Mouse (Mus musculus): ENCODE data around the gene Apc2.
"Not testable (repeated sequence)": the region's sequence is repeated elsewhere in the genome, so short reads cannot be mapped to it uniquely, and the experiment has no call there.

The Apc2 gene

DNA sequence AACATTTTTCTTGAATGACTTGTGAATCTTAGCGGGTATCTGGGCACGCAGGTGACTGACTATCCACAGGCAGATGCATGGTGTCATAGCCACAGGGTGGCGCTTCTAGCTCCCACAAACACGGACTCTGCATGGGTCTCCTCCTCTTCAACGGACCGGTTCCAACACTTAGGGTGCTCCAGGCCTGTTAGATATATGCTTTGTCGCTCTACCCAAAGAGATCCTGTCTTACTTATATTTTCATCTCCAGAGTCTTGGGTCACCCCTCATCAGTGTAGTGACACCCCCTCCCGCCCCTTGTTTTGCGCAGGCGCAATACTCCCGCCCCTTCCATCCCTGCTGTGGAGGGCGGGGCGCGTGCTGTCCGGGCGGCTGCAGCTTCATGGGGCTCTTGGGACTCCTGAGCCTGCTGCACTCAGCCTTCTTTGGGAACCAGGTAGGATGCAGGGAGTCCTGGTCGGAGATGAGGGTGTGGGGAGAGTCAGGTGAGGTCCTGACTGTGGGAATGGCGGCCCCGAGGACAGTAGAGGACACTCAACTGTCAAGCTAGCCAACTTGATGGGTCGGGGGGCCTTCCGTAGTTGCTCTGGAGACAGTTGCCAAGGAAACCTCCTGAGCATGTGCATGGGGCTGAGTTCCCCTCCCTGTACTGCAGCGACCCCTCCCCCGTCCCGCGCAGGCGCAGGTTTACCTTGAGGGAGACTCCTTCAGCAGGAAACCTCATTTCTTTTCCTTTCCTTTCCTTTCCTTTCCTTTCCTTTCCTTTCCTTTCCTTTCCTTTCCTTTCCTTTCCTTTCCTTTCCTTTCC, at the start of gene Apc2:
Apc2 (plus strand) TSS at position 360 of the 808 bp plus-strand sequence.
- DNase-seq (ENCODE audit: low read depth, low spot score): peak; percentile 89

DNA sequence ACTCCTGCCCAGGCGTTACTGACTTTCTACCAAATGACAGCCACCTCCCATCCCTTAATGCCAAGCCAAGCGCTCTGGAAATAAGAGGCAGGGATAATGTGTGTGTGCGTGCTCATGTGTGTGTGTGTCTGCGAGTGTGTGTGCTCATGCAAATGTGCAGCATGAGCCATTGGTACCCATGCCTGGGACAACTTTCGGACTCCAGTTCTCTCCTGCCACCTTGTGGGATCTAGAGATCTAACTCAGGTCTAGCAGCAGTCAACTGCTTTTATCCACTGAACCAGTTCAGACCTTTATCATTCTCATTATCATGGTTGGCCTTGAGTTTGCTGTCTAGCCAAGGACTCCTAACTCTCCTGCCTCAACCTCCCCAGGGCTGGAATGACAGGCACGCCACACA, 47.9 kb upstream of the Apc2 start:
- peak; percentile 76 for DNase-seq (ENCODE audit: low read depth, low spot score)

DNA sequence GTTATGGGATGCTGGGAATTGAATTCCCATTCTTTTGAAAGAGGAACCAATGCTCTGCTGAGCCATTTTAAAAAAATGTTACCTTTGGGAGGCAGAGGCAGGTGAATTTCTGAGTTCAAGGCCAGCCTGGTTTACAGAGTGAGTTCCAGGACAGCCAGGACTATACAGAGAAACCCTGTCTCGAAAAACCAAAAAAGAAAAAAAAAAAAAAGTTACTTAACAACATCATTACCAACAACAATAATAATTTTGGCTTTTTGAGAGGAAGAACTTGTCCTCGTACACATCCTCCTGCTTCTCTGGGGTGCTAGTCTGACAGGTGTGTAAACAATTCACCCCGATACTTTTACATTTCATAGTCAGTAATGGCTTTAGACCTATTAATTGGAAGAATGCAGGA, 47.3 kb upstream of the Apc2 start:
- DNase-seq (ENCODE audit: low read depth, low spot score): not testable (repeated sequence)

DNA sequence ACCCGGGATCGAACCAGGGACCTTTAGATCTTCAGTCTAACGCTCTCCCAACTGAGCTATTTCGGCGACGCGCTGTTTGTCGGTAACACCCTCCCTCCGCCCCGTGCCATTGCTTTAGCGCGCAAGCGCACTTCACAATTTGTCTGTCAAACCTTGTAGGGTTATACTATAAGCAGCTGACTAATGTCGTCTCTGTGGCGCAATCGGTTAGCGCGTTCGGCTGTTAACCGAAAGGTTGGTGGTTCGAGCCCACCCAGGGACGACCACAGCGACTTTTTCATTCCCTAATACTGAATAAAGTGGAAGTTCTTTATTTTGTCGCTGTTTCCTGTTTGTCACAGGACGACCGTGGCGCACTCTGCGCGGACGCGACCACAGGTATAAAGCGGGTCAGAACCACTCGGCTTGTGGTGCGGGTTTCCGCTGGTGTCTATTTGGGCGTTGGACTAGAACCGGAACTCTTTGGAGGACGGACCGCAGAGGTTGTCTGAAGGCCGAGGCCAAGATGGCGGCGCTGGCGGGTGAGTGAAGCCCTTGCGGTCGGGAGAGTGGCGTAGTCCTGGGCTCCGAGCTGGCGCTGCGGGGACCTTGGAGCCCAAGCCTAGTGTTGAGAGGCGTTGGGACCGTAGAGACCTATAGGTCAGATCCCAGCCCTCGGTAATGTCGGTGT, 46.7 kb upstream of the Apc2 start, which contains the start of gene Ndufs7:
Ndufs7 (plus strand) TSS at position 151 of the 670 bp plus-strand sequence.
- peak; percentile 97 for DNase-seq (ENCODE audit: low read depth, low spot score)

DNA sequence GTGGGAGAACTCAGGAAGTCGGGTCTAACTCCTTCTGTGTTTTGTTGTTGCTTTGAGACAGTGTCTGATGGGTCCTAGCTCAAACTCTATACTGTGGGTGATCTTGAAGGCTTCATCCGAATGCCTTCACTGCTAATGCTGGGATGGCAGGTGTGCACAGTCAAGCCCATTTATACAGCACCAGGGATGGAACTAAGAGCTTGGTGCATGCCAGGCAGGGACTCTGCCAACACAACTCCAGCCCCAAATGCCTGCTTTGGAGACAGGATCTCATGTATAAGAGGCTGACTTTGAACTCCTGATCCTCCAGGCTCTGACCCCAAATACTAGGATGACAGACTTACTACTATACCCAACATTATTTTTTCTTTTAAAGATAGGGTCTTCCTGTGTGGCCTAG, 45.7 kb upstream of the Apc2 start:
- DNase-seq (ENCODE audit: low read depth, low spot score): no peak

DNA sequence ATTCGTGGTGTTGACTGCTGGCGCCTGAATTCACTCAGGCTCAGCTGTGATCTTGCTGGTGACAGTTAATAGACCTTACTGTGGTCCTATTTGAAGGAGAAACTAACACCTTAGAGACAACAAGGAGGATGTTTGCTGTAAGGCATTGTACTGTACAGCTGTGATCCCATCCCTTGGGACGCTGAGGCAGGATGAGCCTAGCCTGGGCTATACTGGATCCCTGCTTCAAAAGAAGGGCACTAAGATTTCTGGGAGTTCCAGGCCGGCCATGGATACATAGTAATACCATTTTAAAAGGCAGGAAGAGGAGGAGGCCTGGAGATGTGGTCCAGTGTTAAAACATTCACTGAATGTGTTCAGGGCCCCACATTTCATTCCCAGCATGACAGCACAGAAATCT, 45.2 kb upstream of the Apc2 start:
- no peak for DNase-seq (ENCODE audit: low read depth, low spot score)

DNA sequence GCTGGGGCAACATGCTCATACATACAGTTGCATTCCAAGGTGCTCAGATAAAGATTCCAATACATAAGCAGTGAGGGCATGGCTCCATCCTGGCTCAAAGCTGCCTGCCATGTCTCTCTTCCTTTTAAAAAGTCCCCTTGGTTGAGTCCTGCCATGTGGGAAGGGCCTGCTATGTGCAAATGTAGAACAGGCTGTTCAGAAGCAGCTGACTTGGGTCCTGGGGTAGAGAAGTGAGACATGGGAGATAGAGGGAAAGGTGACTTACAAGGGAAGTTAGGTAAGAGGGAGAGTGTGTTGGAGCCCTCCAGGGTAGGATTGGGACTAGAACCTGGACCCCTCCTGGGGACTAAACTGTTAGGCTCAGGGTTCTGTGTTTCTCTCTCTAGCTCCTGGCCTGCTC, 43.8 kb upstream of the Apc2 start:
- DNase-seq (ENCODE audit: low read depth, low spot score): no peak

DNA sequence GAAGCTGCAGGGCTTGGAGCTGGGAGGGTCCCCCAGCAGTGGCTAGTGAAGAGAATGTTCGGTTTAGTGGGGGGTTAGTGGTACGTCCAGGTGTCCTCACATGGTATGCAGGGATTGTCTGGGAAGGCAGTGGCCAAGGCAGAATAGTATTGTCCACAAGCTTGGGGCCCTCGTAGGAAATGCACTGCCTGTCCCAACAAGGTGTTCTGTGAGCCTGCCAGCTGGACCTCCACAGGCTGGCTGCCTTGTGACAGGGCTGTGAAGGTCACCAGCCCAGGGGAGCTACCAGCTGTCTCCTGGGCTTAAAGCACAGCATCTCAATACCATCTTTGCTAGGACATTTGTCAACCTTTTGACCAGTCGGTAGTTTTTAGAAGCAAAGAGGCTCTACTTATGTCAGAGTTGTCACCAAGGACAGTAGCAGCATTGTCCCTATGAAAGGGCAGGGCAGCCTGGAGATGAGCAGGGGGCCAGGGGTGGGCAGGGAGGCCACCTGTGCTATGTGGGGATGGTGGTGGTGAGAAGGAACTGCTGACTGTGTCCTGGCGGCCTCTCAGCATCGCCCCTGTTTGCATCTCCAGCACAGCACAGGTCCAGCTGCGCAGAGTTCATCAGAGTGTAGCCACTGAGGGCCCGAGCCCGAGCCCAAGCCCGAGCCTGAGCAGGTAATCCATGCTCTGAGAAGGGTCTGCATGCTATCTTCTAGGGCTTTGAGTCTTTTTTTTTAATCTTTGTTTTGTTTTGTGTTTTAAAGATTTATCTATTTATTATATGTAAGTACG, 43.1 kb upstream of the Apc2 start:
- no peak for DNase-seq (ENCODE audit: low read depth, low spot score)

DNA sequence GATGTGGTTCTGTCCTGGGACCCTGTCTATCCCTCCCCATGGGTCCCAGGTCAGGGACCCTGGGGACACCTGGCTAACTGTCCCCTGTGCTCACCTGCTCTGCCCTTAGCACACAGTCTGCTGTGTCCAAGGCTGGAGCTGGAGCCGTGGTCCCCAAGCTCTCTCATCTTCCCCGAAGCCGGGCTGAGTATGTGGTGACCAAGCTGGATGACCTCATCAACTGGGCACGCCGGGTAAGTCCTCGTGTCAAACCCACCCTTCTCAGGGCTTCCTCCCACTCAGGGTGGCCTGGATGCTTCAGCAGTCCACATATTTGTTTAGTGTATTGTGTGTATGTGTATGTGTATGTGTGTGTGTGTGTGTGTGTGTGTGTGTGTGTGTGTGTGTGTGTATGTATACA, 42.2 kb upstream of the Apc2 start:
- DNase-seq (ENCODE audit: low read depth, low spot score): no peak

DNA sequence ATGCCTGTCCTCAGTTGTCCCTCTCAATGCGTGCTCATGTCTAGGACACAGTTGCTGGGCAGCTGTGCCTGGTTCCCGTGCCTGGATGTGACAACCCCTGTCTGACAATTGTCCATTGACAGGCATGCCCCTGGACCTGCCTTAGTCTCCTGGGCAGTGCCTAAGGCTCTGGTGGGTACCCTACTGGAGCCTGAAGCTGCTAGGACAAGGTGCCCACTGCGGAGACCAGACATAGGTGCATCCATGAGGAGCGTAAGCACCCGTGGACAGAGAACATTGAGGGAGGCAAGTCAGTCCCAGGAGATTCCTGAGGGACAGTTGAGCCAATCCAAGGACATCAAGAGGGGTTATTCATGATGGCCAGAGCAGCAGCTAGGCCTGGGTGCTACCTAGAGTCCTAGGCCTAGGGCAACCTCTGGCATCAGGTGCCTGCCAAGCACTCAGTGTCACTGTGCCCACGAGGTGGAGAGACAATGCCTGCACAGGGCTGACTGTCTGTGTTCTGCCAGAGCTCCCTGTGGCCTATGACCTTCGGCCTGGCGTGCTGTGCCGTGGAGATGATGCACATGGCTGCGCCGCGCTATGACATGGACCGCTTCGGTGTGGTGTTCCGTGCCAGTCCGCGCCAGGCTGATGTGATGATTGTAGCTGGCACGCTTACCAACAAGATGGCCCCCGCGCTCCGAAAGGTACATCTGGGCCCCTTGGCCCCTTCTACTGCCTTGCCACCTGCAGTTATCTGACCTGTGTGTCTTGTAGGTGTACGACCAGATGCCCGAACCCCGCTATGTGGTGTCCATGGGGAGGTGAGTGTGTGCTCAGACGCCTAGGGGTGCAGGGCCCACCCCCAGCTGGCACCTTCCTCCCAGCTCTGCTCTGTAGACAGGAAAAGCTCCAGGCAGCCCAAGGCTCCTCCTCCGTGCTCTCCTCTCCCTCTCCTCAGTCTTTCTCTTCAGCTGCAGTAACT, 41.2 kb upstream of the Apc2 start:
- DNase-seq (ENCODE audit: low read depth, low spot score): no peak

DNA sequence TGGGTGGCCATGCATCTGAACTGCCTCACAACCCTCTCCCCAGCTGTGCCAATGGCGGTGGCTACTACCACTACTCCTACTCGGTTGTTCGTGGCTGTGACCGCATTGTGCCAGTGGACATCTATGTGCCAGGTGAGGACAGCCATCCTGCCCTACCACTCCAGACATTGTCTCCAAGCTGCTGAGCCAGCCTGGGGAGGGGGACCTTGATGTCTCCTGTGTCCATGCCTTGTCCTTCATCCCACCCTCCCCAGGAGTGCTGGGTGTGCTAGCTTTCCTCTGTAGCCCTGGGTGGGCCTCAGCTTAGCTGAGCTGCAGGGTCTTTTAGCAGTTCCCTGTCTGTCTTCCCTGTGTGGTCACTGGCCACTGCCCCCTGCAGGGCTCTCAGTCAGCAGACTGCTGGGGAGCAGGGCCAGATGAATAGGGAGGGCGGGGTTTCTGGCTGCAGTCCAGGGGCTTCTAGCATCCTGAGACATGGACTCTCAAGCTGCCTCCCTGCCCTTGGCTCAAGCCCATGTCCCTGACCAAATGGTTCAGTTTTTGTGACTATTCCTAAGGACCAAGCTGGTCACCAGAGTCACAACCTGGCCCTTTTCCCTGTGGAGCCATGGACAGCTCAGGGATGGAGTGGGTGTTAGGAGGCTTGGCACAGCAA, 39.8 kb upstream of the Apc2 start:
- no peak for DNase-seq (ENCODE audit: low read depth, low spot score)

DNA sequence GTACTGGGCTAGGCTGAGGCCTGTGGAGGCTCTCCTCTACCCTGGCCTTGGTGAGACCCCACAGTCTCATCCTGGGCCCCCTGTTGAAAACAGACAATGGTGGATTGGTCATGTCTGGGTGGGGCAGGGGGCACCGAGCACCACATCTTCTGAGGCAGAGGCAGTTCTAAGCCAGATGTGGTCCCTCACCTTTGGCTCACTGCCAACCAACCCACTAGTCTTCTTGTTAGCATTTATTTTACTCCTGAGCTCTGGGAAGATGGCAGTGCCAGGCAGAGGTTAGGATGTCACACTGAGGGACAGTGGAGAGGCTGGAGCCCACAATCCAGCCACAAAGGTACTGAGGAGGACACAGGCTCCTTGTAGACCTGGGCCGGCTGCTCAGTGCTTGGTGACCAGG, 37.8 kb upstream of the Apc2 start:
- no peak for DNase-seq (ENCODE audit: low read depth, low spot score)

DNA sequence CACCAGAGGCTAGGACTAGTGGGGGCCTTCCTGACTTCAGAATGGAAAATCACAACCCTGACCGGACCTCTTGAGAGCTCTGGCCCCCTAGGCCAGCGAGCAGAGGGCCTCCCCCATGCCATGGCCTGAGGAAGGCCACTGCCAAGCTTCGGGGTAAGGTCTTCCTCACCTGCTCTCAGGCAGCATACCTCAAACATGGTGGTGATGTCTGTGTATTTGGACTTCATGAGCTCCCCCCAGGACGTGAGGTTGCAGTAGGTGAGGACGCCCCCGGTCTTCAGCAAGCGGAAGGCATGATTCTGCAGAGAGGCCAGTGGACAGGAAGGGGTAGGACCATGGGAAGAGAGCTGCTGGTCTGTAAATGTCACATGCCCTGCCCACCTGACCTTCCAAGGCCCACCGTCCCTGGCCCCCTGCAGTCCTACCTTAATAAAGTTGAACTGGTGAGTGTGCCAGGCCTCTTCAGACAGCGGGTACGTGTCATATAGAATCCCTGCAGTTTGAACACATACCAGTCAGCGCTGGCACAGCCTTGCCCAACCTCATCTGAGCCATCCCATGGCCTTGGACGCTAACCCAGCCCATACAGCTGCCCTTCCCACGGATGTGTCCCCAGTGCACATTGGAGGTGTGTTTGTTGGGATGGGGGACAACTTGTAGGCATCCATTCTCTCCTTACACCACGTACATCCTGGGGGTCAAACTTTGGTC, 36.9 kb upstream of the Apc2 start:
- DNase-seq (ENCODE audit: low read depth, low spot score): no peak

DNA sequence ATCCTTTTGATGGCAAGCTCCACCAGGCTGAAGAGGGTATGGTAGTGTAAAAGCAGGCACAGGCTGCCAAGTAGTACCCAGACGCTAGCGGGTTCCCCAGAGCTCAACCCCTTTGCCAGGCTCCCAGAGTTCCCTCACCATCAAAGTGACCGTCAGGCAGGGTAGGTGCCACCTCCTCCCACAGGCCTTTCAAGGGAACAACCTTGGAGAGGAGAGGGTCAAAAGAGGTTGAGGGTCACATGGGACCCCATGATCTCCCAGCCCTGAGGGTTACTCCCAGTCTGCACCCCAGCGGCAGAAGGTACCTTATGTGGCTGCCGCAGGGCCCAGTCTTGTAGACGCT, 36.3 kb upstream of the Apc2 start:
- DNase-seq (ENCODE audit: low read depth, low spot score): no peak

DNA sequence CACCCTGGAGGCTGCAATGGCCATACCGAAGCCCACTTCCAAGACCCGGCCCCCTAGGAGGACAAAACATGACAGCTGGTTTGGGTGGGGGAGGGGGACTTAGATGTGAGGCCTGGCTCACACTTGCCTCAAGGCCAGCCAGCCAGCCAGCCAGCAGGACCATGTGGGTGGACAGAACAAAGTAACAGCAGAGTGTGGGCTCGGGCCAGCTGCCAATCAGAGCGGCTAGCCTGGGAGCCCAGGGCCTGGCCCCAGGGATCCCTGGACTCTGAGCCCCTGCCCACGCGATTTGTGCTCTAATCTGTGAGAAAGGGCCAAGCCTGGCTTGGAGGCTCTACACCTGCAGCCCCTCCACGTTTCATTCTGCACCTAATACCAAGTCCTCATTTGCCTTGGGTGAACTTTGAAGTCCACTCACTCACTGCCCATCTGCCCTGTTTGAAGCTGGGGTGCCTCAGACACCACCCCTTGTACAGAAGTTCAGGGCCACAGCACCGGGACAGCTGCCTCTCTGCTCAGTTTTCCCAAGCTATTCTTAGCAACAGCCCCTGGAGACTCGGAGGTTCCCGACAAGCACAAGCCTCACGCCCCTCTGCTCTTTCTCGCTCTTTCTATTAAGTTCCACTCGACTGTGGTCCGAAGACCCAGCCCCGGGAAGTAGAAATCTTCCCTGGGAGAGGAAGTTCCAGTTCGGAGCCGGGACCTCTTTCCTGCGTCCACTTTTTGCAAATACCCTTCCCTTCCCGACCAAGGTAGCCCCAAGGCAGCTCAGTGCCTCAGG, 35.7 kb upstream of the Apc2 start:
- peak; percentile 89 for DNase-seq (ENCODE audit: low read depth, low spot score)

DNA sequence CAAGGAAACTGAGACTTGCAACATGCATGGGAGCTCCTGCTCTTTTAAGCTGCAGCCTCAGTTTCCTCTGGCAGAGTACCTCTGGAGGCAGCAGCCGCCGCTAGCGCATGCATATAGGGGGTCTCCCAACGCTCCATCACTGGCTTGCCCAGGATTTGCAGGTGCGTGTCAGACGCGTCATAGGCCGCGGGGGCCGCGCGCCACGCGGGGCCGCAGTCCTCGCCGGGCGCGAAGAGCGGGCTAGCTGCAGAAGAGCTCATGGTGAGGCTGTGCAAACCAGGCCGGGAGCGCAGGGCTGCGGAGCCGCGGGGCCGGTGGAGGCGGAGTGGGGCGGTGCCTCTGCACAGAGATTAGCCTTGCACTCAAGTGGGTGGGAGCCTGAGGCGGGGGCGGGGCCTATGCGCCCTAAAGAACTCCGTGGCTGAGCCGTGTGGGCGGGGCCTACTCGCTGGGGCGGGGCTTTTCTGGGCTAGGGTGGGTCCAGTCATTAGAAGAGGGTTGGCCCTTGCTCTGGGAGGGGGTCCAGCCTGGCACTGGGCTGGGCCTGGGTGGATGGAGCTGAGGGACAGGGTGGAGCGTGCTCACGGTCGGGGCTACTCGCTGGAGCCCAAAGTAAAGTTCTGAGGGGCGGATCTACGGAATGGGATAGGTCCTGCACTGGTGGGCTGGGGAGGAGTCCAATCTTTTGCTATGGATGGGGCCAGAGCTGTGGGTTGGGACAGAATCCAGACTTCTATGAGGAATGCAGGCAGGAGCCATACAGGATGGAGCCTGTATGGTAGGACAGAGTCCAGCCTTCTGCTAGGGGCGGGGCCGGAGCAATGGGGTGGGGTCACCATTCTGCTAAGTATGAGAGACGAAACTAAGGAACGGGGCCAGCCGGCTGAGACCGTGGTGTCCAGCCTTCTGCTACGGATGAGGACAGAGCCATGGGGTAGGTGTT, 34.9 kb upstream of the Apc2 start, which contains the start of the genes Gamt and Dazap1:
Gamt (minus strand) TSS at position 371 of the 943 bp plus-strand sequence.
Dazap1 (plus strand) TSS at position 845 of the 943 bp plus-strand sequence.
- peak; percentile 97 for DNase-seq (ENCODE audit: low read depth, low spot score)

DNA sequence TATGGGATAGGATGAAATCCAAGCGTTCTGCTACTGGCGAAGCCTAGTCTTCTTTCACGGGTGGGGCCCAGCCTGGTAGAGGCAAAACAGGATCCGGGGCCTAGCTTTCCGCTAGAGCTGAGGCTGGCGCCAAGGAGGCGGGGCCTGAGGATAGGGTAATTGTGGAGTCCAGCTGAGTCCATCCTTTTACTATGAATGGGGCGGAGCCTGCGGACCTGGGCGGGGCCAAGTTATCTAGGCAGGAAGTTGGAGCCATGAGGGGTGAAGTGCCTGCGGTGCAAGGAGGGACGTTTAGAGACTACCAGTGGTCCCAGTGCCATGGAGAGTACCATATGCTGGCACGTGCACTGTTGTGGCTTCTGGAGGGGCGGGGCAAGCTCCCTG, 34.2 kb upstream of the Apc2 start:
- DNase-seq (ENCODE audit: low read depth, low spot score): peak; percentile 94

DNA sequence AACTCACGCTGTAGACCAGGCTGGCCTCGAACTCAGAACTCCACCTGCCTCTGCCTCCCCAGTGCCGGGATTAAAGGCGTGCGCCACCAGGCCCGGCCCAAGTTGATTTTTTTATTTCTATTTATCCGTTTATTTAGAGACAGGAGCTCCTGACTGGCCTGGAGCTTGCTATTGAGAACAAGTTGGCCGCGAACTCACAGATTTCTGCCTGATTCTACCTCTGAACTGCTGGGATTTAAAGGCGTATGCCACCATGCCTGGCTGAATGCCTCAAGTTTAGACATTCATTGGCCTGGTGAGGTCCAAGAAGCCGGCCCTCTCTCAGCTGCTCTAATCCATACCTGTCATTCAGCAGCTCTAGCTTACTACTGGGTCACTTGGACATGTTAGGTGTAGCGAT, 33.6 kb upstream of the Apc2 start:
- DNase-seq (ENCODE audit: low read depth, low spot score): no peak
